Mouse (Mus musculus) cerebellum, postnatal 36 days (tissue): ENCODE measurements around the gene Alg12.

Experiments
- DNase-seq, 2 experiments: peaks; one replicate each; pipeline ENCODE4 v3.0.0; 2021 to 2022; ENCODE audit warnings: mixed read lengths in 2 of 2

Gene Alg12

GRCm38 (mm10) chr15:88819026-88819905 is at the start of gene Alg12, which contains the start of gene Creld2:
Gene Alg12 (minus strand): TSS chr15:88819318.
Gene Creld2 (plus strand): TSS chr15:88819646.
- DNase-seq: peak; percentile 99

- no peak for DNase-seq
Observed at GRCm38 (mm10) chr15:88868024-88868742, 49.1 kb upstream of the Alg12 start.

GRCm38 (mm10) chr15:88867368-88868023 is 48.4 kb upstream of the Alg12 start:
- no peak for DNase-seq

- no peak for DNase-seq
Observed at GRCm38 (mm10) chr15:88866934-88867356, 47.8 kb upstream of the Alg12 start.

GRCm38 (mm10) chr15:88865888-88866695 is 47.0 kb upstream of the Alg12 start:
- DNase-seq: no peak

GRCm38 (mm10) chr15:88865061-88865460 is 45.9 kb upstream of the Alg12 start:
- no peak for DNase-seq

- DNase-seq: no peak
Observed at GRCm38 (mm10) chr15:88864270-88865030, 45.3 kb upstream of the Alg12 start.

- peak; percentile 81 to 88 for DNase-seq
Observed at GRCm38 (mm10) chr15:88863695-88864231, 44.6 kb upstream of the Alg12 start.

GRCm38 (mm10) chr15:88862881-88863694 is 44.0 kb upstream of the Alg12 start:
- peak; percentile 61 to 71 for DNase-seq

- DNase-seq: peak; percentile 97
Observed at GRCm38 (mm10) chr15:88861772-88862622, 42.9 kb upstream of the Alg12 start, which contains the start of gene Pim3. Gene Pim3 (plus strand): TSS chr15:88862186.

GRCm38 (mm10) chr15:88860781-88861180 is 41.7 kb upstream of the Alg12 start:
- DNase-seq: no peak

- no peak for DNase-seq
Observed at GRCm38 (mm10) chr15:88859206-88859970, 40.3 kb upstream of the Alg12 start.

- DNase-seq: no peak
Observed at GRCm38 (mm10) chr15:88858707-88859106, 39.6 kb upstream of the Alg12 start.

- peak; percentile 59 to 60 for DNase-seq
Observed at GRCm38 (mm10) chr15:88858141-88858541, 39.0 kb upstream of the Alg12 start.

- no peak for DNase-seq
Observed at GRCm38 (mm10) chr15:88857361-88857760, 38.2 kb upstream of the Alg12 start.

- DNase-seq: no peak
Observed at GRCm38 (mm10) chr15:88856613-88857012, 37.5 kb upstream of the Alg12 start.

- no peak for DNase-seq
Observed at GRCm38 (mm10) chr15:88855896-88856417, 36.8 kb upstream of the Alg12 start.
